Mouse (Mus musculus): ENCODE measurements around the gene Cbarp.

Gene Cbarp

GRCm38 (mm10) chr10:80130403-80131031 lies 10.1 kb downstream of the Cbarp start:
- no peak for DNase-seq (ENCODE audit: low read depth, low spot score)

GRCm38 (mm10) chr10:80129846-80130245 lies 10.8 kb downstream of the Cbarp start:
- DNase-seq (ENCODE audit: low read depth, low spot score), result no peak

GRCm38 (mm10) chr10:80127920-80128319 lies 12.7 kb downstream of the Cbarp start:
- DNase-seq (ENCODE audit: low read depth, low spot score), result no peak

GRCm38 (mm10) chr10:80123932-80124562 lies 16.6 kb downstream of the Cbarp start:
- DNase-seq (ENCODE audit: low read depth, low spot score), result no peak

- no peak for DNase-seq (ENCODE audit: low read depth, low spot score)
These were observed 19.0 kb downstream of the Cbarp start for GRCm38 (mm10) chr10:80121639-80122038.

- DNase-seq (ENCODE audit: low read depth, low spot score), result no peak
These were observed 20.5 kb downstream of the Cbarp start for GRCm38 (mm10) chr10:80120146-80120545.

GRCm38 (mm10) chr10:80118552-80118951 lies 22.1 kb downstream of the Cbarp start:
- no peak for DNase-seq (ENCODE audit: low read depth, low spot score)

- DNase-seq (ENCODE audit: low read depth, low spot score), result peak; percentile 34
These were observed 22.9 kb downstream of the Cbarp start for GRCm38 (mm10) chr10:80117736-80118135.

- peak; percentile 36 for DNase-seq (ENCODE audit: low read depth, low spot score)
These were observed 23.5 kb downstream of the Cbarp start for GRCm38 (mm10) chr10:80116927-80117691.

GRCm38 (mm10) chr10:80116563-80116926 lies 24.1 kb downstream of the Cbarp start:
- peak; percentile 48 for DNase-seq (ENCODE audit: low read depth, low spot score)

- no peak for DNase-seq (ENCODE audit: low read depth, low spot score)
These were observed 24.7 kb downstream of the Cbarp start for GRCm38 (mm10) chr10:80115944-80116335.

GRCm38 (mm10) chr10:80115290-80115943 lies 25.2 kb downstream of the Cbarp start, which contains the start of gene Stk11:
TSS of gene Stk11 (plus strand) at chr10:80115803.
- peak; percentile 100 for DNase-seq (ENCODE audit: low read depth, low spot score)

GRCm38 (mm10) chr10:80114341-80115284 lies 26.0 kb downstream of the Cbarp start:
- DNase-seq (ENCODE audit: low read depth, low spot score), result peak; percentile 91

- DNase-seq (ENCODE audit: low read depth, low spot score), result no peak
These were observed 33.0 kb downstream of the Cbarp start for GRCm38 (mm10) chr10:80107678-80108077.

GRCm38 (mm10) chr10:80105926-80106325 lies 34.7 kb downstream of the Cbarp start:
- no peak for DNase-seq (ENCODE audit: low read depth, low spot score)

- no peak for DNase-seq (ENCODE audit: low read depth, low spot score)
These were observed 35.2 kb downstream of the Cbarp start, which contains the start of gene Sbno2 for GRCm38 (mm10) chr10:80105460-80105859. TSS of gene Sbno2 (minus strand) at chr10:80105571.

- DNase-seq (ENCODE audit: low read depth, low spot score), result no peak
These were observed 36.5 kb downstream of the Cbarp start for GRCm38 (mm10) chr10:80104181-80104580.

GRCm38 (mm10) chr10:80103032-80103431 lies 37.6 kb downstream of the Cbarp start:
- no peak for DNase-seq (ENCODE audit: low read depth, low spot score)

- DNase-seq (ENCODE audit: low read depth, low spot score), result peak; percentile 94
These were observed 38.3 kb downstream of the Cbarp start for GRCm38 (mm10) chr10:80102216-80102915.

GRCm38 (mm10) chr10:80100982-80101381 lies 39.7 kb downstream of the Cbarp start:
- no peak for DNase-seq (ENCODE audit: low read depth, low spot score)
